Mouse (Mus musculus) neural tube, embryonic 13.5 days (tissue): ENCODE measurements around the gene Mpi. TPM values are rescaled to one million over a fixed set of nuclear protein-coding genes. Genes with fewer than 3 reads are reported as not detected.

Experiments
- ATAC-seq: fragments of 200-750 bp; cut with Nextera tagmentation; 2 replicates; pipeline ENCODE4 v1.8.0; 2017; ENCODE audit warnings: low read depth, mild to moderate bottlenecking, moderate TSS enrichment, moderate library complexity
- H3K27ac ChIP-seq: fragments of 300-500 bp; sonication (generic); replicated peaks from 2 replicates; pipeline ENCODE4 v1.5.1; 2015; ENCODE audit warnings: moderate library complexity, mild to moderate bottlenecking, inconsistent platforms
- H3K27me3 ChIP-seq: fragments of 300-500 bp; sonication (generic); 2 replicates; pipeline ENCODE4 v1.6.1; 2015; ENCODE audit warnings: mild to moderate bottlenecking, inconsistent platforms
- H3K36me3 ChIP-seq: fragments of 300-500 bp; sonication (generic); 2 replicates; pipeline ENCODE4 v1.6.1; 2015; ENCODE audit warnings: mild to moderate bottlenecking, inconsistent platforms
- H3K4me1 ChIP-seq: fragments of 300-500 bp; sonication (generic); replicated peaks from 2 replicates; pipeline ENCODE4 v1.6.1; 2015; ENCODE audit warnings: inconsistent platforms
- H3K4me2 ChIP-seq: fragments of 300-500 bp; sonication (generic); 2 replicates; pipeline ENCODE4 v1.6.1; 2015; ENCODE audit warnings: inconsistent platforms, mild to moderate bottlenecking, moderate library complexity
- H3K4me3 ChIP-seq: fragments of 300-500 bp; sonication (generic); 2 replicates; pipeline ENCODE4 v1.5.1; 2015; ENCODE audit warnings: mild to moderate bottlenecking, inconsistent platforms
- H3K9ac ChIP-seq: fragments of 300-500 bp; sonication (generic); 2 replicates; pipeline ENCODE4 v1.6.1; 2015; ENCODE audit warnings: moderate library complexity, mild to moderate bottlenecking, inconsistent platforms
- H3K9me3 ChIP-seq: fragments of 300-500 bp; sonication (generic); 2 replicates; pipeline ENCODE4 v1.6.1; 2016; ENCODE audit warnings: inconsistent platforms
- WGBS: fragments of 180-500 bp; shearing (Covaris S2); methylation state at CpG from one replicate; pipeline ENCODE4 v1.1.7; 2015; 5-methylcytosine and 5-hydroxymethylcytosine counted together
- polyA plus RNA-seq: library from polyadenylated mRNA; unstranded; fragments of >200 nt; fragmentation: Nextera tagmentation; extraction: Ambion mirVana; gene quantifications from 2 replicates; pipeline ENCODE4 v1.2.1, GENCODE M21; 2015

Gene Mpi
- polyA plus RNA-seq, 1 experiment from 2014 or later = 70.8 TPM

DNA sequence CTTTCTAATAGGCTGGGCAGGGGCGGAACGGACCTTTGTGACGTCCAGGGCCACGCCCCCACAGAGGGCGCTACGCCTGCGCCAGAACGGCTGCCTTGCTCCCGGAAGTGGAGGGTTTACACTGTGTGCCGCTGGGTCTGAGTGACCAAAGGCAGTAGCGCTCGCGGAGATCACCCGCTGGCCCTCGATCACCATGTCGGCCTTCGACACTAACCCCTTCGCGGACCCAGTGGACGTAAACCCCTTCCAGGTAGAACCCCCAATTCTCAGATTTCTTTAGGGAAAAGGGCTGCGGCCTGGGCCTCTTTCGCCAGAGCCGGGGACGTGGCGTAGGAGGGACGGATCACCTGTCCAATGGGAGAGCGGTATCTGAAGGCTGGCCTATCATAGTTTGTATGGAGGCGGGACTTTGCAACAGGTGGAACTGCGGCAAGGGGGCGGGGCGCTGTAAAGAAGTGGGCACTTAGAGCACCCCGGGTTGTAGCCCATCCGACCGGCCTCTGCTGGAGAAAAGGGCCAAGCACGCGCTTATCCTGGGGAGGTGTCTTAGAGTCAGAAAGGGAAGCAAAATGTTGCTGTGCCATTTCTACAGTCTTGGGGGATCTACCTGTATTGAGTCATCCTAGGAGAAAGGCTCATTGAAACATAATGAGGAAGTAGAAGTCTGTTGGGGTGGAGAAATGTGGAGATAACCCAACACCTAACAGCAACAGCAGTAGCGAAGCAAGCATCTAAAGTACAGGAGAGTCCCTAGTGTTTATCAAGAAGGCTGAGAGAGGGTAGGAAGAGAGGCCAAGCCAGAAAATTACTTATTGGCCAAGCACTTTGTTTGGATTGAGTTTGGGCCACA is 8.5 kb upstream of the Mpi start, which contains the start of gene Scamp2:
TSS of gene Scamp2 (plus strand) at position 83 of the 850 bp plus-strand sequence.
- peak within 1 kb of the TSS; percentile 56 for H3K4me3 ChIP-seq
- ATAC-seq = peak; percentile 99
- no peaks in the 10 kb centered on the region for H3K36me3 ChIP-seq
- 1% methylated on average over 37 of the region's 37 CpGs for WGBS
- H3K4me2 ChIP-seq = peak within 1 kb of the TSS; percentile 81
- 0 out of 2 replicates have a peak, but pooled peaks cover 3% of the 10 kb centered on the region for H3K27me3 ChIP-seq
- peaks cover 47% of the 10 kb centered on the region for H3K4me1 ChIP-seq
- H3K9me3 ChIP-seq = no peaks in the 10 kb centered on the region
- peak within 1 kb of the TSS; percentile 71 for H3K9ac ChIP-seq
- H3K27ac ChIP-seq = peak within 1 kb of the TSS; percentile 88

DNA sequence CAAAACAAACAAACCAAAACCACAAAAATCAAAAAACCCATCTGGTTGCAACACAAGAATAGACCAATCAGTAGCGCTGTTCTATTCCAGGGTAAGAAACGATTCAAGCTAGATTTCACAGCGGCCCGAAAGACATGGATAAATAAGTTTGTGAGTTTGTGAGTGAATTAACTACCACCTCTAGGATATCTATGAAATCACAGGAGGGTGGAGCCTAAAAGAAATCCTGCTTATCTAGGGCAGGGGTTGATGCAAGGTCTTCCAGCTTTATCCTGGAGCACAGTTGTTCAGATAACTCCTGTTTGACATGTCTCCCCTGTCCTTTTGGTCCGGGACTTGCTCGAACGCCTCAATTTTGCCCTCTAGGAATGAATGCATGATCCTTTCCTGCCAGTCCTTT is 7.7 kb upstream of the Mpi start:
- 0 out of 2 replicates have a peak, but pooled peaks cover 3% of the 10 kb centered on the region for H3K27me3 ChIP-seq
- peak overlapping the region; percentile 88 for H3K27ac ChIP-seq
- peak; percentile 33; the same call in 1 of the 2 replicates for ATAC-seq
- H3K9me3 ChIP-seq = no peaks in the 10 kb centered on the region
- H3K4me2 ChIP-seq = peak overlapping the region; percentile 81
- no peaks in the 10 kb centered on the region for H3K36me3 ChIP-seq
- WGBS = 28% methylated on average over 7 of the region's 7 CpGs
- H3K4me3 ChIP-seq = peak overlapping the region; percentile 56
- H3K4me1 ChIP-seq = peaks cover 38% of the 10 kb centered on the region
- peak overlapping the region; percentile 71 for H3K9ac ChIP-seq

DNA sequence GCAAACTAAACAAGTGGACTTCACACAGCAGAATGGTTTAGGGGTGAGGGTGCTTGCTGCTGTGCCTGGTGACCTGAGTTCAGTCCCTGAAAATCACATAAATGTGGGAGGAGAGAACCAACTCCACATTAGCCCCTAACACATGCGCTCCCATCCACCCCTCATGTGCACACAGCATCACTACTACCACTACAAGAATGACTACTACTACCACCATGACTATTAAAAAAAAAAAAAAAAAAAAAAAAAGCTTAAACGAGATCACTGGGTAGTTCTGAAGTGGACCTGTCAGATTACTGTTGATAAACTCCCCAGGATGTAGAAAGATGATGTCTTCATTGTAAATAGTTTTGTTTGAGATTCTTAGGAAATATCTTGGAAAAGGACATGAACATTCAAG is 7.0 kb upstream of the Mpi start:
- 77% methylated on average over 2 of the region's 2 CpGs for WGBS
- Histone ChIP-seq H3K4me2 (no peak overlapping the region), H3K9ac (no peak overlapping the region), H3K27me3 (0 out of 2 replicates have a peak, but pooled peaks cover 3% of the 10 kb centered on the region), H3K4me3 (no peak overlapping the region), H3K9me3 (no peaks in the 10 kb centered on the region), H3K4me1 (peaks cover 37% of the 10 kb centered on the region), H3K27ac (no peak overlapping the region), H3K36me3 (no peaks in the 10 kb centered on the region)
- ATAC-seq = no peak

DNA sequence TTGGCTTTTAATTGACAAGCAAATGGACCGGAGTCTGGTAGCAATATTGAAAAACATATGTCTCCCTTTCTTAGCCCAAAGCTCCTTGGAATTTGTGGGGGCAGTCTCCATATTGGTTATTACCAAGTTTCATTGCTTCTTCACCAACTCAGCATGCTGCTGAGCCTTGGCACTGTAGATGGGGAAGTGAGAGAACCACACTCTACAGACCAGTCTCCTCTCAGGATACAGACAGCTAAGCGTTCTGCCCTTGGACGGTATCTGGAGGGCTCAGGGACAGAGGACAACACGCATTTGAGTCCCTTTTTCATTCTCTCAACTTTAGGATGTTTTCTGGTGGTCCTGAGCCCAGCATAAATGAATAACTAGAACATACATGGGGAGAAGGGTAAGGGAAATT is 6.1 kb upstream of the Mpi start:
- WGBS = 88% methylated on average over 4 of the region's 4 CpGs
- 0 out of 2 replicates have a peak, but pooled peaks cover 3% of the 10 kb centered on the region for H3K27me3 ChIP-seq
- no peak overlapping the region for H3K9ac ChIP-seq
- no peaks in the 10 kb centered on the region for H3K36me3 ChIP-seq
- H3K4me2 ChIP-seq = no peak overlapping the region
- no peak overlapping the region for H3K4me3 ChIP-seq
- ATAC-seq = no peak
- H3K27ac ChIP-seq = no peak overlapping the region
- no peaks in the 10 kb centered on the region for H3K9me3 ChIP-seq
- peaks cover 36% of the 10 kb centered on the region for H3K4me1 ChIP-seq

DNA sequence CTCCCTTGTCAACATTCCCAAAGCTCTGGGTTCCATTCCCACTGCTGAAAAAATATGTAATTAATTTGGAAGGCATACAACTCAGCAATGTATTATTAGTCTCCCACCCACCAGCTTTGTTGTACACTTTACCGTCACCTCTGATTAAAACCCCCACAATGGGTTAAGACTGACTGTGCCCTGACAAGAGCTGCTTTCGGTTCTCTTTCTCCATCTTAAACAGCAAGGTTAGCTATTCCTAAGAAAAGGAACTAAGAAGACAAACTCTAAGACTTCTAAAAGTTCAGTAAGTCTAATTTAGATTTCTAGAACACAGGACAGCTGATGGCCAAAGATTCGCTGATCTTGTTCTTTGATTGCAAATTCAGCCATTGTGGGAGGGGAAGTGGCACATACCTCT is 4.7 kb upstream of the Mpi start:
- Histone ChIP-seq H3K9me3 (no peaks in the 10 kb centered on the region), H3K4me1 (peaks cover 33% of the 10 kb centered on the region), H3K9ac (no peak overlapping the region), H3K4me2 (no peak overlapping the region), H3K27me3 (0 out of 2 replicates have a peak, but pooled peaks cover 3% of the 10 kb centered on the region), H3K27ac (no peak overlapping the region), H3K36me3 (no peaks in the 10 kb centered on the region), H3K4me3 (no peak overlapping the region)
- WGBS = 84% methylated on average over 3 of the region's 3 CpGs
- ATAC-seq = no peak

DNA sequence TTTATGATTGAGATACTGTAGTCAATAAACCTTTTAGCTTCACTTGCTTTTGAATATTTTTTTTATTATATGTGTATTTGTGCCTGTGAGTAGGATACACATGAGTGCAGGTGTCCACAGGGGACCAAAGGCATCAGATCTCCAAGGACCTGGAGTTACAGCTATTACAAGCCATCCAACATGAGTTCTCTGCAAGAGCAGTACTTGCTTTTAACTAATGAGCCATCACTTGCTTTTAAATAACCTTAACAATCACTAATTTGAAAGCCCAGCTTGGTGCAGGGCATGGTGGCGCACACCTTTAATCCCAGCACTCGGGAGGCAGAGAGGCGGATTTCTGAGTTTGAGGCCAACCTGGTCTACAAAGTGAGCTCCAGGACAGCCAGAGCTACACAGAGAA is 2.2 kb upstream of the Mpi start:
- no peak overlapping the region for H3K9ac ChIP-seq
- WGBS = 30% methylated on average over 3 of the region's 3 CpGs
- H3K36me3 ChIP-seq = peaks cover 8% of the 10 kb centered on the region
- no peak overlapping the region for H3K4me3 ChIP-seq
- peak; percentile 21; the same call in 1 of the 2 replicates for ATAC-seq
- H3K27ac ChIP-seq = no peak overlapping the region
- no peak overlapping the region for H3K4me2 ChIP-seq
- no peaks in the 10 kb centered on the region for H3K9me3 ChIP-seq
- H3K27me3 ChIP-seq = 0 out of 2 replicates have a peak, but pooled peaks cover 3% of the 10 kb centered on the region
- peaks cover 29% of the 10 kb centered on the region for H3K4me1 ChIP-seq

DNA sequence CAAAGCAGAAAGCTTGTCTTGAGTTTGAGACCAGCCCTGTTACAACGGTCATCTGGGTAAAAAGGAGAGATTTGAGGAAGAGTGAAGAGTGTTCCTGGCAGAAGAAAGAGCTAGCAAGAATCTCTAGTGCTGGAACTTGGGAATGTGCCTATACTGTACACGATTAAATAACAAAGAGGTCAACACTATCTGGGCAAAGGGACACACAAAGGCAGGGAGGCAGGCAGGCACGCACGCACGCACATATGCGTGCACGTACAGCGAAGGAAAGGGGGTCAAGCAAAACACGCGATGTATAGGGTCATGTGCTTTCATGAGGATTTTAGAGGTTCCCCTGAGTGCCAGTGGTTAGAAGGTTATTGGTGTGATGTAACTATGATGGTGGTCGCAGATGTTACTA is 556 bp upstream of the Mpi start:
- 72% methylated on average over 11 of the region's 11 CpGs for WGBS
- Histone ChIP-seq H3K9me3 (no peaks in the 10 kb centered on the region), H3K9ac (no peak overlapping the region), H3K36me3 (peaks cover 24% of the 10 kb centered on the region), H3K27me3 (no peaks in the 10 kb centered on the region), H3K4me2 (no peak overlapping the region), H3K4me1 (peaks cover 39% of the 10 kb centered on the region), H3K4me3 (no peak overlapping the region), H3K27ac (no peak overlapping the region)
- 0 out of 2 replicates have a peak, but pooled peaks have one; percentile 26 for ATAC-seq

DNA sequence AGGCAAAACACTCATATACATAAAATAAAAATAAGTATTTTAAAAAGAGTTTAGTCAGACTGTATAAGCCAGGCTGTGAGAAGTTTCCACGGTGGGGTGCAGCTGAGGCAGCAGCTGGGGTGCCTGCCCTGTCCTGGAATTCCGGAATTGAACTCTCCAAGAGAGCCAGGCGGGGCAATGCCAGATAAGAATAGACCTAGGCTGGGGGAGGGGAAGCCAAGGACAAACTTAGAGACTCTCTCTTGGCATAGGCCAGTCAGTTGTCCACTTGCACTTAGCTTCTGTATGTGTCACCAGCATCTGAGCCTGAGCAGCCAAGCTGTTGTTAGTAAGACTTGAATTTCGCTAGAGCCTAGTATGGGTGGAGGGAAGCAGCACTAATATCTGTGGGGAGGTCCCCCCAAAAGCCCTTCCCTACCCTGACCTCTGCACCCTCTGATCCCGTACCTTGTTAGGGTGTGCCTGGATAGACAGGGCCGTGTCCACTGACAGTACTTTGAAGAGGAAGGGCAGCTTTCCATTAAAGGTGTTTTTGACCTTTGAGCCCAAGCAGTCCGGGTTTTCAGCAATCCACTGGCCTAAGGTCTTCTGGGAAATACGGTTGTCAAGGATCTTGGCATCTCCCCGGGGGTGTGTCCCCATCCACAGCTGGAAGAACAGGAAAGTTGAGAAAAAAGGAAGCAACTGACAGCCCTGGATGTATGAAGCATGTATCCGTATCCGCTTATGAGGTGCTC is 2.3 kb downstream of the Mpi start:
- no peak overlapping the region for H3K4me3 ChIP-seq
- H3K27me3 ChIP-seq = no peaks in the 10 kb centered on the region
- 93% methylated on average over 11 of the region's 11 CpGs for WGBS
- peaks cover 49% of the 10 kb centered on the region for H3K36me3 ChIP-seq
- H3K4me1 ChIP-seq = peaks cover 39% of the 10 kb centered on the region
- H3K9me3 ChIP-seq = no peaks in the 10 kb centered on the region
- H3K4me2 ChIP-seq = no peak overlapping the region
- H3K9ac ChIP-seq = no peak overlapping the region
- H3K27ac ChIP-seq = no peak overlapping the region
- ATAC-seq = no peak

DNA sequence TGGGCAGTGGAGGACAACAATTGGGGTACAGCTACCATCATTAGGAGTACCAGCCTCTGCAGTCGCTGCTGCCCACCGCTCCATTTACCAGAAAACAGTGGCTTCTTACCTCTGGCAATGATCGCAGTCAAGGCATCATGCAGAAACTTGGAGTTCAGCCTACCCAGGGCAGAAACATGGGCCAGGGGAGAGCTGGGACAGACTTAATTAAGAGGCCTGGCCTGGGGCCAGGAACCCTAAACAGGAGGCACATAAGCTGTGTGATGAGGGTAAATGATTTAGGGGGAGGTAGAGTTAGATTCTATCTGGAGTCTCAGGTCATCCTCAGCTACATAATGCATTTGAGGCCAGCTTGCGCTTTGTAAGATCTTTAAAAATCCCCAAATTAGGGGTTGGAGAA is 3.4 kb downstream of the Mpi start:
- H3K4me2 ChIP-seq = no peak overlapping the region
- no peak overlapping the region for H3K4me3 ChIP-seq
- peaks cover 60% of the 10 kb centered on the region for H3K36me3 ChIP-seq
- H3K9me3 ChIP-seq = no peaks in the 10 kb centered on the region
- no peak for ATAC-seq
- H3K27me3 ChIP-seq = no peaks in the 10 kb centered on the region
- H3K27ac ChIP-seq = no peak overlapping the region
- peaks cover 32% of the 10 kb centered on the region for H3K4me1 ChIP-seq
- H3K9ac ChIP-seq = no peak overlapping the region
- 96% methylated on average over 4 of the region's 4 CpGs for WGBS

DNA sequence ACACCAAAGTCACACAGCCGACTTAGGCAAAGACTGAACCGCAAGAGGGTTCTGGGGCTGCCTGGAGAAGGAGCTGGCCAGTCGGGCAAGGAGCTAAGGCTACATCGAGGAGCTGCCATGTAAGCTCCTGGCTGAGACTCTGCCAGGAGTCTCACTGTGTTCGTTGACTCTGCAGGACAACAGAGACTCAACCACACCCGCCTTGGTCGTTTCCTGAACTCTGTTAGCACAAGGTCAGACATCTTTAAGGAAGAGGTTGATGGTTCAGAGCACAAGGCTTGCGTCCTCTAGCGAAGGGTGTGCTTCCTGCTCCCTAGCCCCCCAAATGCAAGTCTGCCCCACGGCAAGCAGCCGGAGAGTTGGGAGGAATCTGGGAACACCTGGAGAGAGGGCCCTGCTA is 4.7 kb downstream of the Mpi start:
- peaks cover 72% of the 10 kb centered on the region for H3K36me3 ChIP-seq
- H3K27me3 ChIP-seq = no peaks in the 10 kb centered on the region
- H3K27ac ChIP-seq = no peak overlapping the region
- WGBS = 92% methylated on average over 11 of the region's 11 CpGs
- ATAC-seq = no peak
- no peaks in the 10 kb centered on the region for H3K9me3 ChIP-seq
- H3K4me3 ChIP-seq = no peak overlapping the region
- no peak overlapping the region for H3K9ac ChIP-seq
- peaks cover 23% of the 10 kb centered on the region for H3K4me1 ChIP-seq
- no peak overlapping the region for H3K4me2 ChIP-seq

DNA sequence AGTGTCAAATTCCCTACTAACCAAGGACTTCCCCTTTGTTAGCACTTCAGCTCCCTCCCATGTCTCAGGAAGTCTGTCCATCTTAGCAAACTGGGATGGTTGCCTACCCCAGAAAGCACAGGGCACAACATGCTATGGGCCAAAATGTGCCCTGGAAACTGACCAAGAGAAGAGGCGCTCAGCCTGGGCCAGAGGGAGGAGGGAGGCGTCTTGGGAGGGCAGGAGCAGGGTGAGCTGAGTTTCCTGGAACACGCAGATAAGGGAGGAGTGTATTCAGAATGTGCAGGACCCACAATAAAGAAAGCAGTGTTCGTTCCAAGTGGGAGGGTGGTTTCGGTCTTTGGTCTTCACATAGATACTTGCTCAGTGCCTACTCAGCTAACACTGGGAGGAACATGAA is 5.3 kb downstream of the Mpi start:
- Histone ChIP-seq H3K4me3 (no peak overlapping the region), H3K4me2 (no peak overlapping the region), H3K27me3 (no peaks in the 10 kb centered on the region), H3K27ac (no peak overlapping the region), H3K9ac (no peak overlapping the region), H3K9me3 (no peaks in the 10 kb centered on the region), H3K36me3 (peaks cover 78% of the 10 kb centered on the region), H3K4me1 (peaks cover 21% of the 10 kb centered on the region)
- no peak for ATAC-seq
- WGBS = 87% methylated on average over 5 of the region's 5 CpGs

DNA sequence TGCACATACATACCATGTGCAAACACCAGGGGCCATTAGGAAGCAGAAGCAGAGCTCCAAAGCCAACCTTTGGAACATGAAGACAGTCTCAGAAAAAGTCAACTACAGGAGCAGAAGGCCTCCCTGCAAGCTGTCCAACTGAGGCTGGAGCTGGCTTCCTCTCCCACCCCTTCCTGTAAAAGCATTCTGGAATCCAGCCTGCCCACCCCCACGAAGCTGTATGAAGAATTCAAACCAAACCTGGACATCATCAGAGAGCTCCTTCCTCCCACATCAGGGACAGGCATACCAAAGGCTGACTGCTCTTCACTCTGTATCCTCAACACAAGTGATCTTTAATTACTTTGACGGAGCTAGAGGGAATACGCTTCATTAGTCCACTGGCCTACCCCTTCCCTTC is 8.6 kb downstream of the Mpi start:
- no peaks in the 10 kb centered on the region for H3K27me3 ChIP-seq
- WGBS = 81% methylated on average over 3 of the region's 3 CpGs
- no peak for ATAC-seq

More for the DNA sequence above, 8.6 kb downstream of the Mpi start:
- Histone ChIP-seq H3K4me1 (peaks cover 13% of the 10 kb centered on the region), H3K36me3 (peaks cover 91% of the 10 kb centered on the region), H3K4me3 (no peak overlapping the region), H3K27ac (no peak overlapping the region), H3K9me3 (no peaks in the 10 kb centered on the region), H3K4me2 (no peak overlapping the region), H3K9ac (no peak overlapping the region)
